Mouse (Mus musculus) megakaryocyte, embryonic 14.5 days (primary cell): Measurements from ENCODE around the gene Cldn16. TPM values are rescaled to one million over a fixed set of nuclear protein-coding genes. Genes with fewer than 3 reads are reported as not detected.

Experiments
- H3K27me3 ChIP-seq: replicated peaks from 2 replicates; pipeline ENCODE3; 2012; ENCODE audit warnings: inconsistent platforms
- H3K36me3 ChIP-seq: replicated peaks from 2 replicates; pipeline ENCODE3; 2012; ENCODE audit warnings: low read length, inconsistent platforms, mixed read lengths
- H3K4me1 ChIP-seq: 2 replicates; pipeline ENCODE4 v1.6.1; 2012; ENCODE audit warnings: inconsistent platforms
- H3K4me3 ChIP-seq: replicated peaks from 2 replicates; pipeline ENCODE3; 2012; ENCODE audit warnings: moderate library complexity, mild to moderate bottlenecking, inconsistent platforms
- H3K9me3 ChIP-seq: 2 replicates; pipeline ENCODE4 v1.6.1; 2012; ENCODE audit warnings: inconsistent platforms
- FLI1 ChIP-seq: IDR thresholded peaks from 2 replicates; pipeline ENCODE4 v1.6.1; 2012; ENCODE audit warnings: low read length, inconsistent platforms, mixed read lengths
- GATA1 ChIP-seq: IDR thresholded peaks from 3 replicates; pipeline ENCODE4 v1.6.1; 2012; ENCODE audit warnings: mixed read lengths, low read length, inconsistent platforms, borderline replicate concordance
- polyA plus RNA-seq: library from polyadenylated mRNA; stranded (reverse); fragments of >175 nt; gene quantifications from 2 replicates; pipeline ENCODE4 v1.2.3, GENCODE M21; 2012; ENCODE audit warnings: low replicate concordance; ENCODE audit not compliant: insufficient read depth

The Cldn16 gene
- polyA plus RNA-seq, 1 experiment: not detected

GRCm38 (mm10) chr16:26530451-26530850 lies 67.5 kb downstream of the Cldn16 start:
- H3K4me1 ChIP-seq: no peaks in the 10 kb centered on the region
- 0 out of 2 replicates have a peak, but pooled peaks cover 6% of the 10 kb centered on the region for H3K9me3 ChIP-seq
- H3K36me3 ChIP-seq: no peaks in the 10 kb centered on the region
- TF ChIP-seq GATA1 (no peak), FLI1 (no peak)
- H3K4me3 ChIP-seq: no peak overlapping the region
- no peaks in the 10 kb centered on the region for H3K27me3 ChIP-seq

GRCm38 (mm10) chr16:26532287-26532686 lies 69.4 kb downstream of the Cldn16 start:
- TF ChIP-seq GATA1: no peak
- H3K27me3 ChIP-seq: no peaks in the 10 kb centered on the region

More at GRCm38 (mm10) chr16:26532287-26532686, 69.4 kb downstream of the Cldn16 start:
- Histone ChIP-seq H3K4me1 (no peaks in the 10 kb centered on the region), H3K4me3 (no peak overlapping the region), H3K36me3 (no peaks in the 10 kb centered on the region), H3K9me3 (0 out of 2 replicates have a peak, but pooled peaks cover 6% of the 10 kb centered on the region)

Other genes with a start within 250 kb of the Cldn16 start
- gene Cldn1, start 91.3 kb upstream of the Cldn16 start, polyA plus RNA-seq: not detected in 2 replicates
- not detected in 2 replicates for gene Tmem207, start 63.6 kb downstream of the Cldn16 start, polyA plus RNA-seq
- 0.23 TPM in 1 of 2 replicates, not detected in the other for gene Il1rap, start 118.6 kb downstream of the Cldn16 start, polyA plus RNA-seq